Mouse (Mus musculus) liver, embryonic 12.5 days (tissue): Measurements from ENCODE around the gene Cadps2. TPM values are rescaled to one million over a fixed set of nuclear protein-coding genes. Genes with fewer than 3 reads are reported as not detected.

Source experiments
- ATAC-seq: fragments of 200-750 bp; cut with Nextera tagmentation; 2 replicates; pipeline ENCODE4 v1.8.0; 2017; ENCODE audit warnings: moderate number of reproducible peaks, mild to moderate bottlenecking, moderate library complexity
- H3K27ac ChIP-seq: fragments of 300-500 bp; sonication (generic); 2 replicates; pipeline ENCODE4 v1.5.1; 2016; ENCODE audit warnings: mild to moderate bottlenecking
- H3K27me3 ChIP-seq: fragments of 300-500 bp; sonication (generic); replicated peaks from 2 replicates; pipeline ENCODE4 v1.6.1; 2016; ENCODE audit warnings: mild to moderate bottlenecking, moderate library complexity
- H3K36me3 ChIP-seq: fragments of 300-500 bp; sonication (generic); 2 replicates; pipeline ENCODE4 v1.6.1; 2016; ENCODE audit warnings: mild to moderate bottlenecking, moderate library complexity
- H3K4me1 ChIP-seq: fragments of 300-500 bp; sonication (generic); 2 replicates; pipeline ENCODE4 v1.6.1; 2016
- H3K4me2 ChIP-seq: fragments of 300-500 bp; sonication (generic); 2 replicates; pipeline ENCODE4 v1.6.1; 2016; ENCODE audit warnings: mild to moderate bottlenecking, moderate library complexity
- H3K4me3 ChIP-seq: fragments of 300-500 bp; sonication (generic); 2 replicates; pipeline ENCODE4 v1.5.1; 2016; ENCODE audit warnings: mild to moderate bottlenecking, moderate library complexity
- H3K9ac ChIP-seq: fragments of 300-500 bp; sonication (generic); 2 replicates; pipeline ENCODE4 v1.6.1; 2016; ENCODE audit warnings: mild to moderate bottlenecking, moderate library complexity
- H3K9me3 ChIP-seq: fragments of 300-500 bp; sonication (generic); replicated peaks from 2 replicates; pipeline ENCODE4 v1.6.1; 2016; ENCODE audit warnings: mild to moderate bottlenecking, moderate library complexity
- WGBS: fragments of 180-500 bp; shearing (Covaris S2); methylation state at CpG from one replicate; pipeline ENCODE4 v1.1.7; 2016; ENCODE audit not compliant: insufficient replicate concordance; 5-methylcytosine and 5-hydroxymethylcytosine counted together
- polyA plus RNA-seq: library from polyadenylated mRNA; unstranded; fragments of >200 nt; fragmentation: Nextera tagmentation; extraction: Ambion mirVana; gene quantifications from 2 replicates; pipeline ENCODE4 v1.2.1, GENCODE M21; 2016

Cadps2 gene
- polyA plus RNA-seq, 1 experiment from 2014 or later = 0.11 TPM

DNA sequence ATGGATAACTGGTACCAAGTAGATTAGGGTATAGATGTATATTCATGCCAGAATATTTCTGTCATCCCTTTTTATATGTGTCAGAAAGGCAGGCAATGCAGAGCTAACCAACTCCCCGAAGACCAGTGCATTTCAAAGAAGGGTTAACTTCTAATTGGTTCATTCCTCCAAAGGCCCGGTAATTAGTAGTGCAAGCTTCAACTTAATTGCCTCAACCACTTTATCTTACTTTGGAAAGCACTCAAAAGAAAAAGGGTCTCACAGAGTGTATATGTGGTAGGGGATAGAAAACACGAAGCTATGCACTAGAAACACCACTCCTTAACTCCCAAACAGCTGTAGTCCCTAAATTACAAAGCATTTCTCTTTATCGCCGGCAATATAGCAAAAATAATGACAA lies 90.4 kb downstream of the Cadps2 start:
- H3K4me1 ChIP-seq = no peaks in the 10 kb centered on the region
- no peaks in the 10 kb centered on the region for H3K36me3 ChIP-seq
- no peaks in the 10 kb centered on the region for H3K27me3 ChIP-seq
- no peak overlapping the region for H3K4me2 ChIP-seq
- ATAC-seq = no peak
- H3K9ac ChIP-seq = no peak overlapping the region
- H3K4me3 ChIP-seq = no peak overlapping the region
- no peaks in the 10 kb centered on the region for H3K9me3 ChIP-seq
- no peak overlapping the region for H3K27ac ChIP-seq
- WGBS = 72% methylated on average over 5 of the region's 5 CpGs

DNA sequence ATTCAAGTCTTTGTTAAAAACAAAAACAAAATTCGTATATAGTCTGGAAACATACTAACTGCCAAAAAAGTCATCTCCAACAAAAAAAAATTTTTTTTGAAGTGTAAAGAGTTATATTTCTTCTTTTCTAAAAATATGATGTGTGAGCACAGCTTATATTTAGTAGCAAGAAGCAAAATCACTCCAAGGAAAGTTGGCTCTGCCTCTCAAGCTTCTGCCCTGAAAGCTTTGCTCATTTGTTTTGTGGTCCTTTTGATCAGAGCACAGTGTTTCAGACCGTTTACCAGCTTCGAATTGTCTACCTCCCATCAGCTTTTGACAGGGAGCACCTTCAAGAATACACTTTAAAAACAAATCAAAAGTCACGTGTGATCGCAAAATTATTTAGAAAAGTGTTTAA lies 99.2 kb downstream of the Cadps2 start:
- no peak overlapping the region for H3K4me3 ChIP-seq
- H3K36me3 ChIP-seq = no peaks in the 10 kb centered on the region
- ATAC-seq = no peak
- WGBS = 64% methylated on average over 5 of the region's 5 CpGs
- H3K4me2 ChIP-seq = no peak overlapping the region
- no peaks in the 10 kb centered on the region for H3K27me3 ChIP-seq
- H3K27ac ChIP-seq = no peak overlapping the region
- H3K9me3 ChIP-seq = no peaks in the 10 kb centered on the region
- H3K9ac ChIP-seq = no peak overlapping the region
- no peaks in the 10 kb centered on the region for H3K4me1 ChIP-seq

DNA sequence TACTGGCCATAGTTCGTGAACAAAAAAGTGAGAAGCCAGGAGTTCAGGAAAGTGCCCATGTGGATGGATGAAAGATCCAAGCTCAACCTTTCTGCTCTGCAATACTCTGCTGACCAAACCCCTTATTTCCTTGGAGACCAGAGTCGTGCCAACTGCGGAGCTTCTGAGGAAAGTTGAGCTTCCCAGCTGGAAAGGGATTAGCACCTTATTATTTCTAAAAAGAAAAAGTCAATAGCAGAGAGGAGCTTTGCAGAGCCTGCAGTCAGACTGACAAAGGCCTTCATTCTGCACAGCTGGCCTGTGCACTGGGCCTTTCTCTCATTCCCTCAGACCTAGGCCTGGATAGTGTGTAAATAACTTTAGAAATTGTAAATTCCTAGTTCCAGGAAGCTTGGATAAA lies 106.5 kb downstream of the Cadps2 start:
- Histone ChIP-seq H3K4me3 (no peak overlapping the region), H3K27ac (no peak overlapping the region), H3K4me2 (no peak overlapping the region), H3K4me1 (no peaks in the 10 kb centered on the region), H3K27me3 (no peaks in the 10 kb centered on the region), H3K36me3 (no peaks in the 10 kb centered on the region), H3K9me3 (no peaks in the 10 kb centered on the region), H3K9ac (no peak overlapping the region)
- ATAC-seq = no peak
- 31% methylated on average over 3 of the region's 3 CpGs for WGBS

DNA sequence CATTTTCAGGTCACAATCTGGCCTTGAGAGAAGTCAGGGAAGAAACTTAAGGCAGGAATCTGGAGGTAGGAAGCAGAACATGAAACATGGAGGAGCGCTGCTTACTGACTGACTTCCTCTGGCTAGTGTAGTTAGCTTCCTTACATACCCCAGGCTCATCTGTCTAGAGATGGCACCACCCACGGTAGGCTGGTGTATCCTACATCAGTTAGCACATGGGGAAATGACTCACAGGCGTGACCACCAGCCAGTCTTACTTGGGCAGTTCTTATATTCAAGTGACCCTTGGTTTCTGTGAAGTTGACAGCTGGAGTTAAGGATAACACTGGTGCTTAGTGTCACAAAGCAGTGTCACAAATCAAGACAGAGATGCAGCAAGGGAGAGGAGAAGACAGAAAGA lies 110.6 kb downstream of the Cadps2 start:
- no peaks in the 10 kb centered on the region for H3K36me3 ChIP-seq
- no peak overlapping the region for H3K4me2 ChIP-seq
- H3K9ac ChIP-seq = no peak overlapping the region
- 41% methylated on average over 3 of the region's 3 CpGs for whole genome bisulfite sequencing
- no peaks in the 10 kb centered on the region for H3K27me3 ChIP-seq
- H3K4me3 ChIP-seq = no peak overlapping the region
- H3K4me1 ChIP-seq = no peaks in the 10 kb centered on the region
- no peak for ATAC-seq
- H3K27ac ChIP-seq = no peak overlapping the region
- H3K9me3 ChIP-seq = no peaks in the 10 kb centered on the region

DNA sequence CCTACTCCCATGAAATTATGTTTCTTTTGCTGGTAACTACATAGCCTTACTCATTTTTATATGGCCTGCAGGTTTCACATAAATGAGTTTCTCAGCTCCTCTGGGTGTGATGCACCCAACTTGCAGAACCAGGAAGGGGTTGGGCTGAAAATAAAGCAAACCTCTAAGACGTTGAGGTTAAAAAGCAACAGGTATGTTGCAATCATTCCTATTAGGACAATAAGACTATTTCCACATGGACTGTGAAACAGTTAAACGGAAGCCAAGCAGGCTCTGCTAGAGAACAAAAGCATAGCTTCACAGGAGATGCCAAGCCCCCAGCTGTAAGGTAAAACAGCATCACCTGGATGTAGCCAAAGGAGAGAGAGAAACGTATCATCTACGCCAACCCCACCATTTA lies 115.5 kb downstream of the Cadps2 start:
- Histone ChIP-seq H3K9me3 (no peaks in the 10 kb centered on the region), H3K27me3 (no peaks in the 10 kb centered on the region), H3K9ac (no peak overlapping the region), H3K27ac (no peak overlapping the region), H3K4me3 (no peak overlapping the region), H3K4me1 (no peaks in the 10 kb centered on the region), H3K36me3 (no peaks in the 10 kb centered on the region), H3K4me2 (no peak overlapping the region)
- ATAC-seq = no peak
- WGBS = 52% methylated on average over 4 of the region's 4 CpGs

- Histone ChIP-seq H3K4me2 (no peak overlapping the region), H3K4me3 (no peak overlapping the region), H3K9me3 (no peaks in the 10 kb centered on the region), H3K27me3 (no peaks in the 10 kb centered on the region), H3K9ac (no peak overlapping the region), H3K36me3 (no peaks in the 10 kb centered on the region), H3K27ac (no peak overlapping the region), H3K4me1 (no peaks in the 10 kb centered on the region)
- ATAC-seq = no peak
- WGBS = 87% methylated on average over 2 of the region's 2 CpGs
Measured at GRCm38 (mm10) chr6:23720401-23720800, 118.8 kb downstream of the Cadps2 start.

- ATAC-seq = no peak
- Histone ChIP-seq H3K9me3 (no peaks in the 10 kb centered on the region), H3K4me3 (no peak overlapping the region), H3K4me2 (no peak overlapping the region), H3K9ac (no peak overlapping the region), H3K27ac (no peak overlapping the region), H3K27me3 (no peaks in the 10 kb centered on the region), H3K4me1 (no peaks in the 10 kb centered on the region), H3K36me3 (no peaks in the 10 kb centered on the region)
- 67% methylated on average over 3 of the region's 3 CpGs for WGBS
Measured at GRCm38 (mm10) chr6:23707506-23707905, 131.7 kb downstream of the Cadps2 start.

- no peaks in the 10 kb centered on the region for H3K27me3 ChIP-seq
- no peaks in the 10 kb centered on the region for H3K36me3 ChIP-seq
- H3K27ac ChIP-seq = no peak overlapping the region
- no peaks in the 10 kb centered on the region for H3K4me1 ChIP-seq
- no peaks in the 10 kb centered on the region for H3K9me3 ChIP-seq
- H3K4me3 ChIP-seq = no peak overlapping the region
- H3K4me2 ChIP-seq = no peak overlapping the region
- 64% methylated on average over 3 of the region's 3 CpGs for WGBS
- no peak overlapping the region for H3K9ac ChIP-seq
- ATAC-seq = no peak
Measured at GRCm38 (mm10) chr6:23700879-23701278, 138.3 kb downstream of the Cadps2 start.

DNA sequence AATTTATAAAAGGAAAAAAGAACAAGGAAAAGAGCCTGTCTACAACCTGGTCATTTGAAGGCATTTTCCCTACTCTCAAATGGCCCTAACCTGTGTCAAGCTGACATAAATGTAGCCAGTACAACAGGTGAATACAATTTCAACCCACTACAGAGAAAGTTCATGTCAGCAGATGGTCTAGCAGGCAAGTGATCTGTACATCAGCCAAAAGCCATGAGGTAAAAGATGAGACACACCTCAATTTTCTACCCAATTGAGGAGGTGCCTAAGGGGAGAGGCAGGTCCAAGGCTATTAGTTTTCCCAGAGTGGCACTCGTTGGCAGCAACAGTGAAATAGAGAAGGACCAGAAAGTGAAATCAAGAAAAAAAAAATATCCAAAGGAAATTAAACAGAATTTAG lies 161.0 kb downstream of the Cadps2 start:
- no peaks in the 10 kb centered on the region for H3K36me3 ChIP-seq
- H3K4me1 ChIP-seq = no peaks in the 10 kb centered on the region
- no peaks in the 10 kb centered on the region for H3K27me3 ChIP-seq
- ATAC-seq = no peak
- no peak overlapping the region for H3K27ac ChIP-seq
- no peak overlapping the region for H3K9ac ChIP-seq
- H3K9me3 ChIP-seq = no peaks in the 10 kb centered on the region
- no peak overlapping the region for H3K4me3 ChIP-seq
- WGBS = 32% methylated on average over 1 of the region's 1 CpGs
- no peak overlapping the region for H3K4me2 ChIP-seq

DNA sequence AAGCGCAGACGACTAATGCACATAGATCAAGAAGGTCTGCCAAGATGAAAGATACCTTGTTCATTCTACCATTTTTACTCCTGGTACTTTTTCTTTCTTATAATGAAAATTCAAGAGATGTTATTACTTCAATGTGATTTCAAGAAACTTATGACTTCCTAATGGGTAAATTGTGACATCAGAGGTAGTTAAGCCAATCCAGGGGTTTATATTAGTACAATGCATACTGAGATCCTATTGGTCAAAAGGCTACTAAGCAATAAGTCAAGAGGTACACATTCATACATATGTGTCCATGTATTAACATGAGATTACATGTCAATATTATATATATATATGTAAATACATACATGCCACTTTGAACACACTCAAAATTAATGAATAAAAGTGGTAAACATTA lies 184.2 kb downstream of the Cadps2 start, which contains the start of gene Rnf148:
Gene Rnf148 (minus strand): TSS at position 101 of the 400 bp plus-strand sequence.
- Histone ChIP-seq H3K4me1 (no peaks in the 10 kb centered on the region), H3K27ac (no peak within 1 kb of the TSS), H3K27me3 (no peaks in the 10 kb centered on the region), H3K9me3 (no peaks in the 10 kb centered on the region), H3K4me2 (no peak within 1 kb of the TSS), H3K4me3 (no peak within 1 kb of the TSS), H3K36me3 (no peaks in the 10 kb centered on the region), H3K9ac (no peak within 1 kb of the TSS)
- no peak for ATAC-seq
- WGBS = 83% methylated on average over 2 of the region's 2 CpGs

GRCm38 (mm10) chr6:23650205-23650604 lies 189.0 kb downstream of the Cadps2 start, which contains the start of gene Rnf133:
TSS of gene Rnf133 (minus strand) at chr6:23650305.
- no peak within 1 kb of the TSS for H3K27ac ChIP-seq
- 59% methylated on average over 2 of the region's 2 CpGs for WGBS
- H3K9me3 ChIP-seq = no peaks in the 10 kb centered on the region
- H3K27me3 ChIP-seq = no peaks in the 10 kb centered on the region
- ATAC-seq = no peak
- no peak within 1 kb of the TSS for H3K9ac ChIP-seq
- no peak within 1 kb of the TSS for H3K4me3 ChIP-seq
- H3K36me3 ChIP-seq = no peaks in the 10 kb centered on the region
- H3K4me1 ChIP-seq = no peaks in the 10 kb centered on the region
- no peak within 1 kb of the TSS for H3K4me2 ChIP-seq

DNA sequence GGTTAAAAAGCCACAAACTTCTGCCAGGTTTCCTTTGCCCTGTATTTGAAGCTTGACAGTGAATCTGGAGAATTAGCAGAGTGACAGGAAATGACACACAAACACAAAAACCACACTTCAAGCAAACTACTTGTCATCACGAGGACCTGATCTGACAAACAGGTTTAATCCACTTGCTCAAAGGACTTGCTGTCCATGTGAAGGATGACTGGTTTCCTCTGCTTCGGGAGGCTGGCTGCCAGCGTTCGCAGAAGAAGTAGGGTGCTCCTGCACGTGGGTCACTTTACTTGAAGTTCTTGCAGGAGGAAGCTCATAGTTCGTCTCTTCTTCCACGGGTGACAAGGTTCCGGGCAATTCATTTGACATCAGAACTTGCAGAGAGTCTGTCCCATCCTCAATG lies 190.5 kb downstream of the Cadps2 start:
- 32% methylated on average over 8 of the region's 8 CpGs for WGBS
- H3K9ac ChIP-seq = no peak overlapping the region
- H3K4me3 ChIP-seq = no peak overlapping the region
- H3K4me2 ChIP-seq = no peak overlapping the region
- ATAC-seq = no peak
- H3K27ac ChIP-seq = no peak overlapping the region
- H3K36me3 ChIP-seq = no peaks in the 10 kb centered on the region
- no peaks in the 10 kb centered on the region for H3K4me1 ChIP-seq
- H3K27me3 ChIP-seq = no peaks in the 10 kb centered on the region
- H3K9me3 ChIP-seq = no peaks in the 10 kb centered on the region

- Histone ChIP-seq H3K9me3 (no peaks in the 10 kb centered on the region), H3K36me3 (no peaks in the 10 kb centered on the region), H3K9ac (no peak overlapping the region), H3K4me3 (no peak overlapping the region), H3K4me1 (no peaks in the 10 kb centered on the region), H3K27ac (no peak overlapping the region), H3K27me3 (no peaks in the 10 kb centered on the region), H3K4me2 (no peak overlapping the region)
- 64% methylated on average over 7 of the region's 7 CpGs for WGBS
- ATAC-seq = no peak
Measured at GRCm38 (mm10) chr6:23647627-23648247, 191.5 kb downstream of the Cadps2 start.
